Mouse (Mus musculus) fibroblast of lung, adult 2 months (primary cell): ENCODE measurements around the gene Cog6.
"Not testable (repeated sequence)": the region's sequence is repeated elsewhere in the genome, so short reads cannot be mapped to it uniquely, and the experiment has no call there.

Experiments used
- DNase-seq: peaks from one replicate; pipeline ENCODE4 v3.0.0-alpha.2; 2011; ENCODE audit warnings: low read depth

Gene Cog6

DNA sequence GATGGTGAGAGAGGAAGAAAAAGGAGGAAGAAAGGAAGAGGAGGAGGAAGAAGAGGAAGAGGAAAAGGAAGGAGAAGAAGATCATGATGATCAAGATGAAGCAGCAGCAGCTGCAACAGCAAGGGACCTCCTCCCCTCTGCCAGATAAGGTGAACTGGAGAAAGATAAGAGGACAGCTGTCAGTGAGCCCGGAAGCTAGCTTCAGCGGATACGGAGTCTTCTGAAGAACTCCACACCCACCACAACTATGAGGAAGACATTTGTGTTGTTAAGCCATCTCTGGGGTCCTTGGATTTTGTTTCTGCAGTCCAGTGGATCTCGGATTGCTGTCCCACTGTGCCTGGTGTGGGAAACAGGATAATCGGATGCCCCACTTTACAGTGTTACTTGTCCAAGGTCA is 15.4 kb upstream of the Cog6 start:
- no peak for DNase-seq

DNA sequence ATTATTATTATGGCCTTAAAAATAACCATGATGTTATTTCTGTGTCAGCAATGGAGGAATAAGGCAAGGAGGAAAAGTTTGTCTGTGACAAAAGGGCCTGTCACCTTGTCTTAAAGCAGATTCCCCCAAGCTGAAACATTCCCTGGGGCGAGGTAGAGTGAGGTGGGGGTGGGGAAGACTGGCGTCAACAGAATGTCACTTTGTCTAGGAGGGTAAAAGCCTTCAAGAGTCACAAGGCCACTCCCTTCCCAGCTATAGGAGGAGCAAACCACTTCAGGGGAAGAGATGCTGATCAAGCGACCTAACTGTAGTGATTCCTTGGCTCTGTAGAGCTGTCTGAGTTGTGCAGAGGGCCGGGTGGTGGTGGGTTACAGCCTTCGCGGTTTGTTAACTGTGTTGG is 14.5 kb upstream of the Cog6 start:
- no peak for DNase-seq

DNA sequence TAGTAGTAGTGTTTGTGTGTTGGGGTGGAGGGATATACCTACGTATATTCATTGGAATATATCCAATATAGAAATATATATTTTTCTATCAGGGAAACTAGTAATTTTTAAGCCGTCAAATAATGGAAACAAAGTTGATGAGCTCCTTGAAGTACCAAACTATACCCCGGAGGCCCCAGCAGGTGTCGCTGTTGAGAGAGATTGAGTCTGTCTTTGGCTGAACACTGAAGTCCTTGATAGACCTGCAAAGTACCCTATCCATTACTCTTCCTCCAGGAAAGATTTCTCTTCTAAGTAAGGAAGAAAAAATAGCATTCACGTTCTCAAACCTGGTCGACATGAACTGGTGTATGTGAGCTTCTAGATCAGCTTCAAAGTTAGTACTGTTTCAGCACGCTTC is 12.0 kb upstream of the Cog6 start:
- DNase-seq, result no peak

DNA sequence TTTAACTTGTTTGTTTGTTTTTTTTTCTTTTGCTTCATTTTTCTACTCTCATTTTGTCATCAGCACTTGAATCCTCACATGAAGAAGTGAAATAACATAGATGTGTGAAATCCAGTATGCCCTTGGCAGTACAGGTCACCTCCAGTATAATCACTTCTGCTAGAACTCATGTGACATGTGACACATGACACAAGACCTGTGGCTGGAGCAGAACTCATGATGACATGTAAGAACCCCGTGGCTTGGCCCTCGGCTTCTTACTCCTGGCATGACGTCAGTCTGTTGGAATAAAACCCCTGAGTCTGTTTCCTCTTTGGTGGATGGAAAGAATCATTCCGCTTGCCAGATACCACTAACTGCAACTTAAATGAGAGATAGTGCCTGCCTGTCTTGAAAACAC is 10.3 kb upstream of the Cog6 start:
- DNase-seq, result no peak

DNA sequence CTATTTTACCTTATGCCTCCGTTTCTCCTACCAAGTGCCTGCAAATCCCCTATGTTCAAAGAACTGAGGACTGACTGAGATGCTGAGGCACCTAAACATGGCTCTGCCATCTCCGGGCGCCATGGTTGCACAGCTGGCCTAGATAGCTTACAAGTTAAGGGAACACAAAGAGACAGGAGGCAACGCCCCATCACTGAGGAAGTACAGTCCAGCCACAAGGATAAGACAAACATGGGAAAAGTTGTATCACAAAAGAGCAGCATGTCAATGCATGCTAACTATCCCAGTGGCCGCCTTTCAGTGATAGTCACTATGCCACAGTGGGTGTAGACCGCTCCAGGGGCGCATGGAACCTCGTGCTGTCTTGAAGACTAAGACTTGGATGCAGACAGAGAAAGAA is 9.6 kb downstream of the Cog6 start:
- DNase-seq, result no peak

DNA sequence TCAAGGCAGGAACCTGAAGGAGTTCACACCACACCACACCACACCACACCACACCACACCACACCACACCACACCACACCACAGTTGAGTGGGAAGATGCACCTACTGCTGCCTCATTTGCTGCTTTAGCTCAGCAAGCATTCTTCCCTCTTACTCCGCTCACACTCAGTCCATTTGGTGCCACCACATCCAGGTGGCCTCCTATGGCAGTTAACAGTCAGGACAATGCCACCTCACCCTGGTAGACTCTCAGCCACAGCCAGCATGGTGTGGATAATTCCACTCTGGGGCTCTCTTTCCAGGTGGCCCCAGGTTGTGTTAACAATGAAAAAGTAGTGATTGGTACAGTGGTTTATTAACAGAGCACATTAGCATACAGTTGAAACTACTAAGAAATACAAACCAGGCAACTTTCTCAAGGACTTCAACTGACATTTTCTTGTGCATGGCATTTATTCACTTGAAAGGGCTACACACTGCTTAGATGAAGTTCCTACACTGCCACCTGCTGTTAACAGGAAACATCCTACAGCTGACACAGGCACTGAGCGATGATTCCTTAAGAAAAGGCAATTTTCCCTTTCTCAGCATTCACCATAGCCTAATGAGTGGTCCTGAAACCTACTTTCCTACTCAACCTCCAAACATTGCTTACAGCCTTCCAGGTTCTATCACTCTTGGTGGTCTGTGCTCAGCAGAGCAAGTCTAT is 12.5 kb downstream of the Cog6 start:
- no peak for DNase-seq

DNA sequence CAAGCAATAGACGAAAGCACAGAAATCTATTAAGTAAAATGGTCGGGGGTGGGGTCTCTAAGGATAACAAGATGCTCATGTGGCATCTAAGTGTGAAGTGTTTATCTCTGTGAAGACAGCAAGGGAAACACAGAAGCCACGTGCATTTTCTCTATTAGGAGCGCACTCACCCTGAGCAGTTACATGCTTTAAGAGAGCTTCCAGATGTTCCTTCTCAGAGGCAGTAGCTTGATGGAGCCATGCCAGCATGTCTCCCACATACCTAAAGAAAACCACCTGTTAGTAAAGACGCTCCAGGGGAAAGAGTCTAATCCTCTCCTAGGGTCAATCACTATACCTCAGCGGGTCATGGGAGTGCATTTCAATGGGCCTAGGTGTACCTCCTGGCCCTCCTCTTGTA is 15.0 kb downstream of the Cog6 start:
- DNase-seq, result no peak

DNA sequence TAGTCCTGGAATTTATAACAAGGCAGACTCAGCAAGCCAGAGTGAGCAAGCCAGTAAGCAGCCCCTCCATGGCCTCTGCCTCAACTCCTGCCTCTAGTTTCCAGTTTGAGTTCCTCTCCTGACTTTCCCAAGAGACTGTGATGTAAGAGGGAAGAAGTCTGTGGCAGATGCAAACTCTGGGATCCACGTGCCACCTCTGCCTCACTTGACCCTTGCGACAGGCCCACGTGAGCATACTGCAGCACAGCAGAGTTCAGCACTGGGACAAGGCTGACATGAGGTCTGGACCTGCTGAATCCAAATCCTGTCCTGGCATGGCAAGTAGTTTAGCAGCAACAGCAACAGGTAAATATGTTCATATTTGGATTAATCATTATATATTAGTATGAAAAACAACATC is 17.0 kb downstream of the Cog6 start:
- DNase-seq, result no peak

DNA sequence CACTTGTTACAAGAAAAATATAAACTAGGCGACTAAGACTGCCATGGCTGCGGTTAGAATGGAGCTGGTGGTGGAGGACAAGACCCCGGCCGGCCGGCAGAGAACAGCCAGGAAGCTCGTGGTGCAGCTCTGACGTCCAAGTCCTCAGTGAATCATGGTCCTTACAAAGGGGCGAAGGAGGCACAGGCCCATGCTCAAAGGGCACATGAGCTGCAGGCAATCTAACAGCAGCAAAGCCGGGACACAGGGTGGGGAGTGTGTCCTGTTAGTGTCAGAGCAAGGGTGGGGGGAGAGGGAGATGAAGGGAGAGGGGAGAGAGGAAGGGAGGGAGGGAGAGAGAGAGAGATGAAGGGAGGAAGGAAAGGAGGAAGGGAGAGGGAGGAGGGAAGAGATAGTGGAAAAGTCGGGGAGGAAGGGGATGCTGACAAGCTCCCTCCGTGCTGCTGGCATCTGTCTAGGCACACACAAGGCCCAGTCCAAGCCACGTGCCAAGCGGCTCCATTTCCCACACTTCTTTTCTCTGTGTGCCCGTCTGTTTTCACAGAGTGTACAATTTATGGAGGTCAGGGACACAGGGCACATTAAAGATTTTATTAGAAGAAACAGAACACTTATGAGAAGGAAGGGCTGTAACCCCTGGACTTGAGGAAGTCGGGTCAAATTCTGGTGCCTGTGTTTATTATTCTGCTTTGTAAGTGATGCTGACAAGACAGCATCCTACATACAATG is 17.9 kb downstream of the Cog6 start:
- no peak for DNase-seq

DNA sequence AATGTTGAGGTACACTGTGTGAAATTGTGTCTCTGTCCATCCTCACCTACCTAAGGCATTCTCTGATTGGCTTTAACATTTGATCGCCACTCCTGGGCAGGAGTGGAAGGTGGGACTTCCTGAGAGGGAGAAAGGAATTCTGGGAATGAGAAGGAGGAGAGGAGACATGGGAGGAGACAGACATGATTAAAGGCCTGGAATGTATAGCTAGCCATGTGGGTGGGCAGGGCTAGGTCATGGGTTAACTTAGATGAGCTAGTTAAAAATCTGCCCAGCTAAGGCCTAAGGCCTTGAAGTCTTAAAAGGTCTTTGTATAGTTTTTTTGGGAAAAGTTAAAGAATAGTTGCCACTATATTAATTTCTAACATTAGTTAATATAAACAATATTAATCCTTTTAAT is 19.7 kb downstream of the Cog6 start:
- no peak for DNase-seq

DNA sequence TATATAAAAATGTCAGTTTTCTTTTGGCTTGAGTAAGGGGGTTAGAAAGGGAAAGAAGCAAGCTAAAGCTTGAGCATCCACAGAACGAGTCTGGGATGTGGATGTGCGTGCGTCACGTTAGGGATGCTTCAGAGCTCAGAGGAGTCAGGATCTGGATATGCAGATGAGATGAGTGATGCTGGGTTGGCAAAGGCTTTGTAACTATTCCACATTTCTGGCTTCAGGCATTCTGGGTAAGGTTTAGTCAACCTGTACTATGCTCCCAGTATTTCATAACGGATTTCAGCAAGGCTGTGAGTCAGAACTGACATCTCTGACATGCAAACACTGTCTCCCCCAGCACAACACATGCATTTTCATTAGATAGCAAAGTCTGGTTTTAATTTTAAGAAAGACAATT is 20.4 kb downstream of the Cog6 start:
- DNase-seq, result no peak

DNA sequence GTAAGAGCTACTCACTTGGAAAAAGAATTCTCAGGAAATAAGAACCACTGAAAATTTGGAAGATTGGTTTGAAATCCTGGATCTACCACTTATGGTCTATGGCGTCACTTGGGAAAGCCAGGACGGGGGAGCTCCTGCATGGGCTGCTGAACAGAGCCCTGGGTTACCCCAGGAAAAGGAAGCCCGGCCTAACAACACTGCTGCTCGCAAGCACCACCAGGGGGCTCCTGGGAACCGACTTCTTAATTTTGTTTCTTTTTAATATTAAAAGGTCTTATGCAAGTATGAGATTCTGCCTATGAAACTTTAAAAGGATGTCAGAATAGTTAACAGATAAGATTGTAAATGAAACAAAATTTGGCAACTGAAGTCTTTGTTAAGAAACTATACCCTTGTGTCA is 22.4 kb downstream of the Cog6 start:
- no peak for DNase-seq

DNA sequence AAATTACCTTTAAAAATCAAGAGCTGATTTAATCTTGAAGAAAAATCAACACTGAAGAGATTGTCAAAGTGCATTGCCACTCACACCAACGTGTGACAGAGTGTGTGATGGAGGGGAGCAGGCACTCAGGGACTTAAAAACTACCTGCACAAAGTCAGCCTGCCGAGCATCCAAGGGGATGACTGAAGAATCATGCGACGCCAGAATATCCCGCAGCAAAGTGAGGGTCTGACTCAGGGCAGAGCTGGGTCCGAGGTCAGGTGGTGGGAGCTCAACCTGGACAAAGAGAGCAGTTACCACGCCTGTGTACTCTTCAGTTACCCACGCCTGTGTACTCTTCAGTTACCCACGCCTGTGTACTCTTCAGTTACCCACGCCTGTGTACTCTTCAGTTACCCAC is 23.7 kb downstream of the Cog6 start:
- no peak for DNase-seq

DNA sequence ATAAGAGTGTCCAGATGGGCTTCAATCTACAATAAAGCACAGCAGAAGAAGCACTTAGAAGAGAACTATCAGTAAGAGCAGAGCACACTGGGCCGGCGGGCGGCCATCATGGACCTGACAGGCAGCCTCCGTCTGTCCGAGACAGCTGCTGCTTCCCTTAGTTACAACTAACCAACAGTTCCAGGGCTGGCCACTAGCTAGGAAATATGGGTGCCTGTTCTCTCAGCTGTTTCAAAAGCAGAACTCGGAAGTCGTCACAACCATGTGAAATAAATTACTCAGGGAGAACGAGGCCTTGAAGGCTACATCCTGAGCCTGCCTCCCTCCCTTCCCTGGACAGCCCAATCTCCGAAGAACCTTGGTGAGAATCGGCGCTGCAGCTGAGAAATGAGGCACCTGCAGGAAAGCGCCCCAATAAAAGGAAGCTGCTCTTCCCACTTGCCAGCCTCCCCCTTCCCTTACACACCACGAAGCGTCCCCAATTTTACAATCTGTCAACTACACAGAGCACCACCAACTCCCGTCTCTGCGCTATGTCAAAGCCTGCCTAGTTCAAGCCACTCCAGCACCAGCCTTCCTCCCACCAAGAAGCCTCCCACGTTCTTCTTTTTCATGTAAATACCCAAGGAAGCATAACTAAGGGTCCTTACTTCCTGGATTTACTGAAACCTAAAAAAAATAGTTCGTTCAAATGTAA is 26.8 kb downstream of the Cog6 start:
- DNase-seq, result no peak

DNA sequence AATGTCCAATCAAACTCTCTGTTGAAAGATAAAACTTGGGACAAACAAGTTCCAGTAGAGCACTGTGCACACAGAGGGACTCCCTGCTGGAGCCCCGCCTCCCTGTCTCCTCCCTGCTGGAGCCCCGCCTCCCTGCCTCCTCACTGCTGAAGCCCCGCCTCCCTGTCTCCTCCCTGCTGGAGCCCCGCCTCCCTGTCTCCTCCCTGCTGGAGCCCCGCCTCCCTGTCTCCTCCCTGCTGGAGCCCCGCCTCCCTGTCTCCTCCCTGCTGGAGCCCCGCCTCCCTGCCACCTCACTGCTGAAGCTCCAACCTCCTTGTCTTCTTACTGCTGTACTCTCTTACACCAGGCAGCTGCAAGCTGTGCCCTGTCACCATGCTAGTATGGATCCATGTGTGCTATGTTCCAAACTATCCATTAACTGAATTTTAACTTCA is 31.5 kb downstream of the Cog6 start:
- DNase-seq, result not testable (repeated sequence)

DNA sequence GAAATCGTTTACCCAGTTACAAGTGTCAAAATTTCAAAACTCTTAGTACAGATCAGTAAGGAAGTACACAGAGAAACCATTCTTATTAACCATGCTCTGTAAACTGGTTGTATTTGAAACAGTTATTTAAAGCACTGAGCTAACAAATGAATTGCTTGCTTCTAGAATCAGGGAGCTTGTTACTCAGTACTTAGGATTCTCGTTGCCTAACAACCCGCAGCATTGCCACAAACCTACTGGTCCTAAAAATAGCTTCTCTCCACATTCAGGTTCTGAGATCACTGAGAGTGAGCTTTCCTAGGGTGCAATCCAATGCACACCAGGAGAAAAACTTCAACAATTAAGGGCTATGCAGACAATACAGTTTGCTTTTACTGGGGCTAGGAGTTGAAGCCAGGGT is 33.3 kb downstream of the Cog6 start:
- peak; percentile 55 for DNase-seq

DNA sequence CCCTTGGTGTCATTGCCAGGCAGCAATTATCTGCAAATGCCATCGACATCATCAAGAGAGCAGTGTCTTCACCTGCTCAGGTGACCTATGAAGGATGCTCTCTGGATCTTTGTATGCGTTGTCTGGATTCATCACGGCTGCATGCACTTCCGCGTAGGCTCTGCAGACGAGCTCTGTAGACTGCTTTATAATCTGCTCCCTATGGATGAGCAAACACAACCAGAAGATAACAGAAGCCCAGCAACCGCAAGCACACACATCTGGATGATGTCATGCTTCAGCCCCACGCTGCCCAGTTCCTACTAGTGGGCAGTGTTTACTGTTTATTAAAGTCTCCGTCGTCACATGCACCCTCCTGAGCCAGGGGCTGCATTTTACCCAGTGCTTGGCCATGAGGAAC is 34.0 kb downstream of the Cog6 start:
- DNase-seq, result no peak

DNA sequence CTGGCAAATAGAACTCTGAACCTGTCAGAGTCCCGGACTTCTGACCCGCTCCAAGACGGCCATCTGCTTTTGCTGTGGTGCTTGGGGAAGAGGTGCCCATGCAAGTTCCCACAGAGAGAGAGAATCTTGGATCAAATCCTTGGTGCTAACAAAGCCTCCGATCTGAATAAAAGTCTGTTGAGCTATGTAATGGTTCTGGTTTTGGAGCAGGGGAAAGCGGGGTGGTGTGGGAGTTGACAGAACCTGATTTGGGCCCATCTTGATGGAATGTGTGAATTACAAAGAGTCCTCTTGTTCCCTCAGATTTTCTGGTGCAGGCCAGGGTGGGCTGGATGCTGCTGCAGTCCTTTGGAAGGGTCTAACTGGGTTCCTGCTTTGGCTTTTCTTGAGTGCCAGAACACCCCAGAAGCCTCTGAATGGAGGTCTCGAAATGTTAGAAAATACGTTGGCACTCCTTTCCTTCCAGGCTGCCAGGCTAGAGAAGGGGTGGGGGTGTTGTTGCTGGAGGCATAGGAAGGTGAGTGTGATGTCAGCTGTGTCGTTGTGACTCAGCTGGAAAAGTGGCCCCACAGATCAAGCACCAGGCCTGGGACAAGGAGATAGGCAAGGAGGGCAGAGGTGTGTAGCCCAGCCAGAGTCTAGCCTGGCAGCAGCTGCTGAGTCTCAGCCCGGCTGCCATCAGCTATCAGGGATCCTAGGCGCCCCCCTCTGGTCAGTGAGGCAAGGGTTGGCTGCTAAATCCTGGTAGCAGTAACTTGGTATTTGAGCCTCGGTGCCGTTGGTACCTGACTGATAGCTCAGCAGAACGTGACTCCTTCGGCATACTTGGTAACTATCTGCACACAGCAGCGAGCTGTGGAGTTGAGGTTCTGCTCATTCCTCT is 42.1 kb downstream of the Cog6 start:
- no peak for DNase-seq

DNA sequence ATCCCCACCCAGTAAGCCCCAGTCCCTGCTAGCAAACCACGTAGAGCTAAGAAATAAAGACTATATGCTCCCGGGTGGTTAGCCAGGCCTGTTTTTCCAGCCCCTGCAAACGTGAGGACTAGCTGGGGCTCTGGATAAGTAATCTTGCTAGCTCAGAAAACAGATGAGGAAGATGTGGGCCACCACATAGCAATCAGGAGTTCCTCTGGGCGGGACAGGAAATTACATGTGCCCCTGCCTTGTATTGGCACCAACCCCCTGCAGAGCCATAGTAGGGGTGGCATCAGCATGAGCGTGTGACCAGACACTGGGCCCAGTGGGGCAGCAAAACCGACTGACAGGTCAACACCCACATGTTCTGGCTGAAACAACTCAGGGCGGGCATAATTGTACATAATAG is 44.1 kb downstream of the Cog6 start:
- DNase-seq, result no peak

DNA sequence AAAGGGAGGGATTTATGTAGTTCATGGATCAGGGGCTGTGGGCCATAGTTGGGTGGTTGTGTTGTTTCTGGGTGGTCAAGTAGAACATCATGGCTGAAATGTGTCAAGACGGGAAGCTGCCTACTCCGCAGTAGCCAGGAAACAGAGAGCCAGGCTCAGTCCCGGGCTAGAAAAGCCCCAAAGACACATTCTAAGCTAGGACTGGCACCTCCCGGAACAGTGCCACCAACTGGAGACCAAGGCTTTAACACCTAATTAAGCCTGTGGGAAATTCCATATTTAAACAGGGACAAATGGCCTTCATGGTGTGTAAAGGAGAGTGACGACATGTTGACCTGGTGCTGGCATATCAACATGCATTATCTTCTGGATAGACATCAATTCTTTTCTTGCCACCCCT is 50.0 kb downstream of the Cog6 start:
- DNase-seq, result no peak

DNA sequence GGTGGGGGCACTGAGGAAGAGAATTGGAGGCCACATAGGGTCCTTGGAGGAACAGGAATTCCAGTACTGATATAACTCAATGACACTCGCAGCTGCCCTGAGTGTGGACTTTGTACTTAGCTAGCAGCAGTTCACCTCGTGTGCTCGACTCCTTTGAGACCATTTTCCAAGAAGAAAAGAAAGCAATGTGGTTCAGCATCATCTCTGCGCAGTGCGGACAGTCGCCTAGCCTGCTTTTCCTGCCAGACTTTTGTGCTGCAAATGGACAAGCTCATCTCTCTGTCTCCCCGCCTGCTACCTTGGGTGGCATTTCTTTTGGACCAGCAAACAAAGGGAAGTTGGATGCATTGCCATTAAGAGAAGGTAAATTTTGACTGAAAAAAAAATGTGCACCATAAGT is 52.8 kb downstream of the Cog6 start:
- no peak for DNase-seq

DNA sequence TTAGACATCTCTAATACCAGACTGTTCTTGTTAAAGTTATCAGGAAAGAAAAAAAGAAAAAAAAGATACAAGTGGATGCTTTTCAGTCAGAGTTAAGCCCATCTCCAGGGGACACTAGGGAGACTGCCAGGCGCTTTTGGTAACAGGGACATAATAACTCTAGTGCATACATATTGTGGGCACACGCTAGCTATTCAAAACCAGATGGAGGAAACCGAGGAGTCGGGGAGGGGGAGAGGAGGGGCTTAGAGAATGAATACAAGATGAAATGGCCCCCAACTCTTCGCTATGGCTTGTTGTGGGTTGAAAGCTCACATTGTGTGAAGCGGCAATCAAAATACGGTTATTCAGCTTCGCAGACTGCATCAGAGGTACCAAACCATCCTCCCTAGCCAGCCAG is 53.6 kb downstream of the Cog6 start:
- DNase-seq, result no peak
